Mouse (Mus musculus): ENCODE data around the gene Pank4.

The Pank4 gene

DNA sequence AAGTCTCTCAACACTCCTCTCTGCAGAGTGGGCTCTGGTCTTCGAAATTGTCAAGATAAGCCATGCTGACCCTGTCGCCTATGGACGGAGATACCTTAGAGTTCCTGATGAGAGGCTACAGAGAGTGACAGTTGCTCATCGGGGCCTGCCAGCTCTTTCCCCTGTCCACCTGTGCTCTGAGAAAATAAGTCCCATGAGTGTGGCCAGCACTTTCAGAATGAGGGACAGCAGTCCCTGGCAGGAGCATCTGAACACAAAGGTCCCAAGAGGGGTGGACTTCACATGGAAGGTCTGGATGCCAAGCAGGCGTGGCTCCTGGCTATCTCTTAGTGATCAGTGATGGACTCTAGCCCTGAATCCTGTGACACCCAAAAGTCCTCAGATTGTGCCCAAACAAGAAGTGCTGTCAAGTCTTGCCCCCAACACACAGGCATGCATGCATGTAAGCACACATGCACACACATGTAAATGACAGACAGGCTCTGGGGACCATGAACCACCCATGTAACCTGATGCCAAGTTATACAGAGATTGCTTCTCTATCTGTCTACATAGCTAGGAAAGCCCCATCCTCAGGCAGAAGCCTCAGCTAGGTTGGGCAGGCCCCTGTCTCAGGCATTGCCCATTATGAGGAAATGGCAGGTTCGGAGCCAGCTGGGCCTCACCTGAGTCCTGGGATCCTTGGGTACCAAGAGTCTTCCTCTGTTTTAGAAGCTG lies 20.4 kb upstream of the Pank4 start:
- no peak for DNase-seq (ENCODE audit: low read depth)

DNA sequence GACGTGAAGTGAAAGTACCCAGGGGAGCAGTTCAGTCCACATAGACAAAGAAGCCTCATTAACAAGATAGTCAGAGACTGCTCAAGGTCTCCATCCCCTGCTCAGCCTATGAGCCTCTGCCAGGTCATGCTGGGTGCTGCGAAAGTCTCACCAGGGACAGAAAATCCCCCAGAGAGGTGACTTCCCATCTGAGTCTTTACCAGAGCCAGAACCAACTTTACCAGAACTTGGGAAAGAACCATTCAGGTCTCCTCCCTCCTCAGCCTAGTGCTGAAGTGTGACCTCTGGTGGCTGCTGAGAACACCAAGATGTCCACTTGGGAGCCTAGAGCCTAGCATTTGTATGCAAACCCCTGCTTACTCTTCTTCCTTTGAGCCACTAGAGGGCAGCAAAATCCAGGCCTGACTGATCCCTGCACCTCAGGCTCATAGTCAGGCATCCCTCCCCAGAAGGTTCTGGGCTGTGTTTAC lies 19.8 kb upstream of the Pank4 start:
- peak; percentile 94 for DNase-seq (ENCODE audit: low read depth)

DNA sequence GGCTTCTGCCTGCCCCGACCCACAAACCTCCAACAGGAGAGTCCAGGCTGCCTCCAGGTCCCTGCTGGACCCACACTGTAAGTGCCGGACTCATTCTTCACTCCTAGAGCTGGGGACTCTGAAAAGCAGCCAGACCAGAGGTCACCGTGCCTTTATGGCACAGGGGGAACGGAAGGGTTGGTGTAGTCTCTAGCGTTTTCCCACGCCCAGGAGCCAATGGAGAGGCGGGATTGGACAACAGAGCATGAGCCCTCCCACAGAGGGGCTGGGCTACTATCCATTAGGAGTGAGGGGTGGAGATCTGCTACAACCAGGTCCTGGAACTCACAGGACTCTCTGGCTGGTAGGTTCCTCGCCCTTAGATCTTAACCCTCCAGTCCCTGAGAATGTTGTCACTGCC lies 17.6 kb upstream of the Pank4 start:
- no peak for DNase-seq (ENCODE audit: low read depth)

DNA sequence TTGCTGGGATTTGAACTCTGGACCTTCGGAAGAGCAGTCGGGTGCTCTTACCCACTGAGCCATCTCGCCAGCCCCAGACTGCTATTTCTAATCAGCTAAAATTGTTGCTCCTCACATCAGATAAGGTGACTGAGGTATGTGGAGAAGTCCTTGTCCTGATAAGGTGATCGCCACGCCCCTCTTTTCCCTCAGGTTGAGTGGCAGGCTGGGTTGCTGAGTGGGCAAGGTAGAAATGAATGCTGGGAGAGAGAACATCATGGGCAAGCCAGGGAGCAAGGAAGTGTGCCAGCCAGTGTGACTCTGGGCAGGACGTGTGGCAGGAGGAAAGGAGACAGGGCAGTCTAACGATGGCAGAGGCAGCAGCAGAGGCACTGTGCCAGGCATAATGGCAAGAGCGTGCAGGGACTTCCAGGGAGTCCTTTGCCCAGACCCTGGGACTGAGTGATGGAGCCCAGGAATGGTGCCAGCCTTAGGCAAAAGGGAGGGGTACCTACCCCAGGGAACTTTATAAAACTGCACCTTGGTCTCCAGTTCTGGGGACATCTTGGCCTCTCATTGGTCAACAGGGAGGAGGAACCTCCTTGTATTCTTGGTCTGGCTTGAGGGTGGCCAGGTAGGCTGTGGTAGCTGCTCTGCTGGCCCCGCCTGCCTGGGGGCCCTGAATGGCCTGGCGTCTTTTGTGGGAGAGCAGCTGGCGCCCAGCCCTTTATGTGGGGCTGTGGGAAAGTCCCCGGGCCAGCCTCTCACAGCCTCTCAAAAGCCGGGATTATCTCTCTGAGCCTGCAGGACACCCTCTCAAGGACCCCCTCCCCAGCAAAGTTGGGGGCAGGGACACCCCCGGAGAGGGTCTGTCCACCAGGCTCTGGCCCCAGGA lies 15.6 kb upstream of the Pank4 start:
- no peak for DNase-seq (ENCODE audit: low read depth)

DNA sequence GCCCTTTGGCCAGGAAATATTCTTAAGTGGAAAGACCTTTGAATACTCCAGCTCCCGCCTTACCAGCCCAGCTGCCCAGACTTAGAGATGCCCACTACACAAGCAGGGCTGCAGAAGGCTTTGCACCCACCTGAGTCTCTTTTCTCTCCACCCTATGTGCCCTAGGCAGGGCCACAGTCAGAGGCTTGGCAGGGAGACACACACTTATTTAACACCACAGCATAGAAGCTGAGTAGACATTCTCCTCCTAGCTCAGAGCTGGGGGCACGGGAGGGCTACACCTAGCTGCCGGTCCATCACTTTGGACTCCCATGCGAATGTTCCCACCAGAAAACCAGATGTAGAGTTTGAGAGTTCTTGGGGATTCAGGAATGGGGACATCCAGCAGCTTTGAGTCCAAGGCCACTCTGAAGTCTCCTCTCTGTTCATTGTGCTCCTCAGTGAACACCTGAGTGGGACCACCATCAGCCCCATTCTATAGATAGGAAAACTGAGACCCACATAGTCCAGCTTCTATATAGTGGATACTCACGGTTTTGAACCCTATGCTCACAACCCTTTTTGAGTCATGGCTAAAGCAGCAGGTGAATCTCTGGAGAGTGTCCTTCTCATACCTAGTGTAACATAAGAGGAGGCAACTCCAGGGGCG lies 14.9 kb upstream of the Pank4 start:
- DNase-seq (ENCODE audit: low read depth): no peak

DNA sequence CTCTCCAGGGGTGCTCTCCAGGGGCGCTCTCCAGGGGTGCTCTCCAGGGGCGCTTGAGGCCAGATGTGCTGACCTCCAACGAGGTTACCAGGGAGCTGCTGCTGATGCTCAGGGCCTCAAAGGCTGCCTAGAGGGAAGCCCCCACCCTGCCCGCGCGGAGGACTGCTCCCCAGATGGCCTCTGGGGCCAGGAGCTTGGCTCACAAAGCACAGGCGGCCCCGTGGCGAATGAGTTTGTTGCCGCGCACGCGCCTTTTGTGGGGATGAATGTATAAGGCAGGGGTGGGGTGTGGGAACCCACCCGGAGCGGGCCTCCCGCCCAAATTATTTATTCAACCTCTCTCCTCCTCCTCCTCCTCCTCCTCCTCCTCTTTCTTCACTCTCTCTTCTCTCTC lies 14.3 kb upstream of the Pank4 start:
- no peak for DNase-seq (ENCODE audit: low read depth)

DNA sequence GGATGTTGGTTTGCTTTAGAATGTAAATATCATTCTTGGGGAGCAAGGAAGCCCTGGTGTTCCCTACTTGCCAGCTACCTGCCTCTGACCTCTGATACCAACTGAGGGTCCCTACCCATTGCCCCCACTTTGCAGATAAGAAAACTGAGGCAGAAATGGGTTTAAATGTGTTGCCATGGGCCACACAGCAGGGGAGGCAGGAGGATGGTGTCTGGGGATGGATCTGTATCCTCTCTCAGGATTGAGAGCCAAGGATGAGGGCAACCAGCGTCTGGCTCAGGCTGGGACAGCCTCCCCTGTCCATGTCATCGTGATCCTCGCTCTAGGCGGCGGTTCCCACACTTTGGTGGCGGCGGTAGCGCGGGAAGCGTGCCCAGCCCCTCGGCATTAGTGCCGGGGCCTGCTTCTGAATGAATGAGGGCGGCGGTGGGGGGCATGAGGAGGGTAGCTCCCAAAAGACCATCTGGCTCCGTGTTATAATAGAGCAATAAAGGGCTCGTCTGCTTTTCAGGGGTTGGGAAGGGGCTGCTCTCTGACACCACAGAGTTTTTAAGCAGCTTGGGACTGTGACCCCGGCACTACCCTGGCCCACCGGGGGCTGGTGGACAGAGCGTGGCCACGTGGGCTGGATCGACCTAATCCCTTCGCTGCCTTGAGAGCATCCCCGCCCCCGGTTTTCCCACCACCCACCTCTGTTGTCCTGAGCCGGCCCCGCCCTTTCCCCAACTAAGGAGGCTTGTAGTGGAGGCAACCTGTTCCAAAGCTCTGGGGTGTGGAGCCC lies 11.3 kb upstream of the Pank4 start:
- no peak for DNase-seq (ENCODE audit: low read depth)

DNA sequence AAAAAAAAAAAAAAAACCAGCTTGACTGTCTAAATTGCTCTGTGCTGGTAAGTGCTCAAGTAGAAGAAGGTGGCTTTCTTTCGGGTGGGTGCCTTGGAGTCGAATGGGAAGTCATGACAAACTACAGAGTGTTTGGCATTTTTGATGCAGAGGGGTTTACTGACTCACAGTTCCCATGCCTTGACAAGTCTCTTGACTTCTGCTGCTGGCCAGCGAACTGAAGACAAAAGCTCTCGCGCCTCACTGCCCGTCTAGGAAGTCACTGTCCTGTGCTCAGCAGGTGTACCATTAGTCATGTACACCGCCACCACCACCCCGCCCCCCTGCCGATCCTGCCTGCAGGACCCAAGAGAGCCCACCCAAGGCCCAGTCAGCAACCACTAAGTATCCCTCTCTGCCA lies 7.3 kb upstream of the Pank4 start:
- no peak for DNase-seq (ENCODE audit: low read depth)

DNA sequence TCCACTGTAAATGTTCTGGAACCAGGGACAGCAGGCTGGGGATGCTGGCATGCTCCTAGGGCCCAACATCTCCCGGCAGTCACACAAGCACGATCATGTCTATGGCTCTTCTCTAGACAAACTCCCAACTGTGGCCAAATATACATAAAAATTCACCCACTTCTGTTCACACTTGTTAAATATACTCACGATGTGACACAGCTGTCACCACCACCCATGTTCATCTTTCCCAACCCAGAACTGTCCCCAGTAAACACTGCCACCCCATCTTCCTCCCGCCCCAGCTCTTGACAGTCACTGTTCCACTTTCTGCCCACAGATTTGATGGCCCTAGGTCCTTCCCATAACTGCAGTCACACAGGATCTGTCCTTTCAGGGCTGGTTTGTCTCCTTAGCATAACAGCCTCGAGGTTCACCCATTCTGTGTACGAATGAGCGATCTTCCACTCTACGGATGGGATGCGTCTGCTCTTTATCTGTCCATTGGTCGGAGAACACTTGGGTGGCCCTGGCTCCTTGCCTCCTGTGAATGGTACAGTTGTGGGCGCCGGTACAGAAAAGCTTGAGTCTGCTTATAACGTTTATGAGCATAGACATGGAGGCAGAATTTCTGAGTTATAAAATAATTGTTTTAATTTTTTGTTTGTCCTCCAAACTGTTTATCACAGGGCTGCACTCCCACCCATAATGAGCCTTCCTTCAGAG lies 6.5 kb upstream of the Pank4 start:
- DNase-seq (ENCODE audit: low read depth): no peak

DNA sequence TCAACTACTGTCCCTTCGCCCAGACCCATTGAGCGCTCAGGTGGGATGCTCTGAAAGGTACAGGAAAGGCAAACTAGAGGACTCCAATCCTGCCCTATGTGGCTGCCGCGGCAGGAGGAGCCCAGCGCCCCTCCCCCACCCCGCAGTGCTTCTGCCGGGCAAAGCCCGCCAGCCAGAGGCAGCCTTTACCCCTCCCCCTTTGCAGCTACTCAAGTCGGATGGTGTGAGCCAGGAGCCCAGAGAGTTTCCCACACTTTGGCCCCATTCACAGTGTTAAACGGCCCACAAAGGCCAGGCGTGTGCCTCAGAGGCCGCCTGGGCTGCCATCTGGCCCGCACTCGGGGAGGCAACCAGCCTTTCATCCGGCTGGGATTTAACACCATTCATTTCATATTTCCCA lies 5.8 kb upstream of the Pank4 start:
- no peak for DNase-seq (ENCODE audit: low read depth)

DNA sequence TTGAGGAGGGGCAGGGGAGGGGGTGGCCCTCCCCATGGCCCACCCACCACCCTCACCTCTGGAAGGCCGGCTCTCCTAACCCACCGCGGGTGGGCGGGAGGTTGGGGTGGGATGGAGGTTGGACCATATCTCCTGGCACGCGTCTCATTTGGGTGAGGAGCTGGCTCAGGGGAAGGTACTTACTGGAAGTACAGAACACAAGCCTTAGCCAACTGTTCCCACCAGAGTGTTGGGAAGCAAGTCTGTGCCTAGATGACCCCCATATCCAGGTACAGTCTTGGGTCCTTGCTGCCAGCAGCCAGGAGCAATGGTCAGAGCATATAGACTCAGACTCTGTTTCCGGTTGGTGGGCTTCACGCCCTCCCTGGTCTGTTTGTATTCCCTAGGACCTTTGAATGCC lies 5.3 kb upstream of the Pank4 start:
- DNase-seq (ENCODE audit: low read depth): no peak

DNA sequence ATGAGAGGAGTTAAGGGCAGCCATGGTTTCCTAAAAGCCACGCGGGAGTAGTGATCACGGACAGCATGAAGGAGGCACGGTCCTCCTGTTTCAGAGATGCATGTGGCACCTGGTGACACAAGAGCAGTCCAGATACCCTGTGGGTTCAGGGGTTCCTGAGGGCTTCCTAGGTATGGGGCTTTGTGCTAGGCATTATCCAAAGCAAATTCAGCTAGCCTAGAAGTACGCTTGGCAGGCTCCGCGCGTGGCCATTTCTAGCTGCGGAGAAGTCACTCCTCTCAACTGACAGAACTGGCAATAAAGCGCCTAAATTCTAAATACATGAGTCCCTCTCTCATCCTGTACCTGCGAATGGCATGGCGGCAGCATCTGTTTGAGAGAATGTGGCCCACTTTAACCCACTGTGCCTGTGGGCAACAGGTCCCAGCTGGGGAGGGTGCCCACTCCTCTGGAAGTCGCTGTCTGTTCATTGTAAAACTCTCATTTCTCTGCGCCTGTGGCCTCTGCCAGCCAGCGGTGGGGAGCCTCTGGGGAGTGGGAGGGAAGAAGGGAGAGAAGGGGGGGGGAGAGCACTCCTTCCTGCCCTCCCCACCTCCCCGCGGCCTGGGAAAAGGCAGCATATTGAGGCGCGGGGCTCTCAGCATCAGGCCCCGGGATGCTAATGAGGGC lies 3.8 kb upstream of the Pank4 start:
- no peak for DNase-seq (ENCODE audit: low read depth)

DNA sequence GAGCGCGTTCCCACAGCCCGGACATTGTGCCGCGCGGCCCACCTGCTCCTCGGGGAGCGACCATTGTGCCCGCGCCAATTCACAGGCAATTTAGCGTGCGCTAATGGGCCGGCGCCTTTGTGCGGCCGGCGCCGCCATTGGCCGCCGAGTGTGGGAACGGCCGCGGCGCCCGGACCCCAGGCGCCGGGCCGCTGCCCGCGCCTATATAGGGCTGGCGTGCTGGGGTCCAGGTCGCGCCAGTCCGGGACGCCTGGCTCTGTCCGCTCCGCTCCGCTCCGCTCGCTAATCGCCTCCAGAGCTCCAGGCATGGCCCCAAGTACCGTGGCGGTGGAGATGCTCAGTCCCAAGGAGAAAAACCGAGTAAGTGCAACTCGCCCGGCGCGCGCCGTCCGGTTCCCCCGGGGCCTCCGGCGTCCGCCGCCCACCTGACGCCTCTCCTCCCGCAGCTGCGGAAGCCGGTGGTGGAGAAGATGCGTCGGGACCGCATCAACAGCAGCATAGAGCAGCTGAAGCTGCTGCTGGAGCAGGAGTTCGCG lies 3.2 kb upstream of the Pank4 start, which contains the start of gene Hes5:
Gene Hes5 (plus strand): TSS at position 234 of the 536 bp plus-strand sequence.
- DNase-seq (ENCODE audit: low read depth): peak; percentile 55

DNA sequence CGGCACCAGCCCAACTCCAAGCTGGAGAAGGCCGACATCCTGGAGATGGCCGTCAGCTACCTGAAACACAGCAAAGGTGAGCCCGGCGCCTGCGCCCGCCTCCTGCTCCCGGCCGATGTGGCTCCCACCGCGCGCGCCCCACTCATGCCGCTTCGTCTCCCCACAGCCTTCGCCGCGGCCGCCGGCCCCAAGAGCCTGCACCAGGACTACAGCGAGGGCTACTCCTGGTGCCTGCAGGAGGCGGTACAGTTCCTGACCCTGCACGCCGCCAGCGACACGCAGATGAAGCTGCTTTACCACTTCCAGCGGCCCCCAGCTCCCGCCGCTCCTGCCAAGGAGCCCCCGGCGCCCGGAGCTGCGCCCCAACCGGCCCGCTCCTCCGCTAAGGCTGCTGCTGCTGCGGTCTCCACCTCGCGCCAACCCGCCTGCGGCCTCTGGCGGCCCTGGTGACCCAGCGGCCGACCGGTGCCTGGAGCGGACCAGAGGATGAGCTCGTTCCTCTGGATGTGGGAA lies 2.6 kb upstream of the Pank4 start:
- peak; percentile 61 for DNase-seq (ENCODE audit: low read depth)

DNA sequence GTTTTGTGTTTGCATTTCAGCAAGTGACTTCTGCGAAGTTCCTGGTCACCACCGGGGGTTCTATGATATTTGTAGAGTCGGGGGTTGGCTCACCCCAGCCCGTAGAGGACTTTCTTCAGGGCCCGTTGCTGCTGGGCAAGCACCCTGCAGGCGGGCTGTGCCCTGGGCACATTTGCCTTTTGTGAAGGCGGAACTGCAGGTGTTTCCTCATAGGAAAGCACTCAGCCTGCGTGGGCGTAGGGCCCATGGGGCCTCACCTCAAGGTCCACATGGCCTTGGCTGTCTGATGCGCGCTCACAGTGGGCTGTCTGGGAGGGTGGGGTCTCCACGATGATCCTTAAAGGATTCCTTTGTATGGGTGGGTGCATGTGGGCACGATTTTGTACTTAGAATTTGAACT lies 2.0 kb upstream of the Pank4 start:
- DNase-seq (ENCODE audit: low read depth): peak; percentile 67

DNA sequence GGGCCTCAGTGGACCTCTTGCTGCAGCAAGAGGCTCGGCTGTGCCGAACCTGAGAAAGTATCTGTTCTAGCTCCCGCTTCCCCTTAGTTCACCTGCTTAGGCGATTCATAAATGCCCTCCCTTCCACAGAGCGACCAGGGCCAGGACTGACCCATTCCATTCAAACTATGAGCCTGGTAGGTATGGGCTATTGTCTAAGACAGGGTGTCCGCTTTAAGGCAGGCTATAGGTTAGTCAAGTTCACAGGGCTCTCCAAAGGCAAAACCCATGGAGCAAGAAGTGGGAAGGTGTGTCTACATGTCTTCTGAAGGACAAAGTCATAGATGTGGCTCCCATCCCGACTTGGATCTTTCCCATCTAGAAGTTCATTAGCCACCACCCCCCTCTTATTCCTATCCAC lies 1.2 kb upstream of the Pank4 start:
- DNase-seq (ENCODE audit: low read depth): no peak

DNA sequence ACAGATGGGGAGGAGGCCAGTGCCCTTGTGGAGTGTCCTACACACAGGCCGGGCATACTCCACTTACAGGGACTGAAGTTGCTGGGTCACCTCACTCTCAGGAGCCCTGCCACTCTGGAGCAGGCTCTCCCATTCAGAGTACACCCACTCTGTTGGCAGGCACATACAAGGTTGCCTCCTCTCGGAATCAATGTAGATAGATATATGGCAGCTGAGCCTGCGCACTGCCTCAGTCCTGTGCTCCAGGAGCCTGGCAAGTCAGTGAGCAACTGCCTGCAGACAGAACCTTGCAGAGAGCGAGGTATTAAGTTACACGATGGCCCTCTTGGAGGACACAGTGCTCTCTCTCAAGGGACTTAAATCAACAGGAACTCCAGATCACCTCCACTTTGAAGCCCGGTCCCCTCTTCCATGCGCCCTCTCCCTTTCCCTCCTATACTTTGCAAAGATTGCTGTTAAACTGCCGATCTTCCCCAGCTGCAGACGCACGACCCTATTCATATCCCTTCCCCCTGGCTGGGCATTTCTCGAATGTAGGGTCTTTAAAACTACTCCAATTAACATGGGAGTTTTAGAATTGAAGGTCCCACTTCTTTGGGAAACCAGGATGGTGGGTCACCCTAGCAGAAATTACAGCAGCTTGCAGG lies 610 bp upstream of the Pank4 start:
- DNase-seq (ENCODE audit: low read depth): no peak

DNA sequence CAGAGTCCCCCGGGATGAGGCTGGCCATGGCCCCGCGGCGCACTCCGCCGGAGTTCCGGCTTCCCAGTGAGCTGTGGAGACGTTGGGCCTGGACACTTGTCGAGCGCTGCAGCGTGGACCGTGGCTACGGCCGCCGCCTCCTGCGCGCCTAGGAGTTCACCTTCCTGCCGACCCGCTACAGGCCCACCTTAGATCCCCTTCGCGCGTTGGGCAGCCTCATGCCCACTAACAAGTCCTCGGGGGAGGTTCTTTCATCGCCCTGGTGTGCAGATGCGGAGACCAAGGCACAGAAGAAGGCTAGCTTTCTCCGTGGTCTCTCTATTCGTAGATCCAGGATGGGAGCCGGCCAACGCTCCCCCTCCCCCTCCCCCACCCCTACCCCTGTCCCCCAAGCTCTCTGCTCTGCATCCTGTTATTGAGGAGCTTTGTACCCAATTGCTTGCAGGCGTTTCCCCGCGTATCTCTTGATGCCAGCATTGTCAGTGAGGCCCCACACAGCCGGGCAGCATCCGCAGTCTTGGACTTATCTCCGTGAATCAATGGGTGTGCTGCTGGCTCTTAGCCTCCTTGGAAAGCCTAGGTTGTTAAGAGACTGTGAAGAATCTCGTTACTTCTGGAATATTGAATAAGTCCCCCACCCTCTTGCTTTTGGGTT lies 785 bp downstream of the Pank4 start:
- peak; percentile 62 for DNase-seq (ENCODE audit: low read depth)

DNA sequence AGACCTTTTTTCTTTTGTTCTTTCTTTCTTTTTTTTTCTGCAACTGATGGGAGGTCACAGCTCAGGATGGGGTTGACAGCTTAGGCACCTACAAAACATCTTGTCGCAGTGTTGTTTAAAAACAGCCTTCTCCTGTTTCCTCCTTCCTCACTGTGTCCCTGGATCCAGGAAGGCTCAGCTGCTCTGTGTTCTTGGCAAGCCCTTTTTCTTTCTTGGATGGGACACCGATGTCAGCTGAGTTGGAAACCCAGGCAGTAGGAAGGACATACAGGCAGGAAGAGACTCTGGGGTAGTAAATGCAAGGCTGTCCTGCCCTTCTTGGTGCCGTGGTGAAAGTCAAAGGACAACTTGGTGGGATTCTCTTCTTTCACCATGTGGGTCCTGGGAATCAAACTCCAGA lies 1.9 kb downstream of the Pank4 start:
- no peak for DNase-seq (ENCODE audit: low read depth)
